Mouse (Mus musculus): Measurements from ENCODE around the gene Tcp10a.
"Not testable (repeated sequence)": the region's sequence is repeated elsewhere in the genome, so short reads cannot be mapped to it uniquely, and the experiment has no call there.

The Tcp10a gene

DNA sequence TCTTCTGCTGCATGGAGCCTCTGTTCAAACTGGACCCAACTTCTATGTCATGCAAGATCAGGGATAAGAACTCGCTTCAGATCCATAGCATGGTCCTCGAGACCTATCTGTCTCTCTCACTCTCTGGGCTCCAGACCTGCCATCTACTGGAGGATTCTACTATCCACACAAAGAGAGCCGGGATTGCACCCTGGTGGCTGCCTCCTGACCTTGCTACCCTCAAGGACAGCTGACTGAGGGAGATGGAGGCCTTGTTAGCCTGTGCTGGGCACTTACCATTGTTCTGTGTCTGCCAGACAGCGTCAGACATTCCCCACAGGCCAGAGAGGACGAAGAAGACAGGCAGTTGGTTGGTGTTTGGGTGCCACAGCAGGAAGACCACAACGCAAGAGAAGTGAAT, 45.0 kb downstream of the Tcp10a start:
- DNase-seq, result not testable (repeated sequence)

DNA sequence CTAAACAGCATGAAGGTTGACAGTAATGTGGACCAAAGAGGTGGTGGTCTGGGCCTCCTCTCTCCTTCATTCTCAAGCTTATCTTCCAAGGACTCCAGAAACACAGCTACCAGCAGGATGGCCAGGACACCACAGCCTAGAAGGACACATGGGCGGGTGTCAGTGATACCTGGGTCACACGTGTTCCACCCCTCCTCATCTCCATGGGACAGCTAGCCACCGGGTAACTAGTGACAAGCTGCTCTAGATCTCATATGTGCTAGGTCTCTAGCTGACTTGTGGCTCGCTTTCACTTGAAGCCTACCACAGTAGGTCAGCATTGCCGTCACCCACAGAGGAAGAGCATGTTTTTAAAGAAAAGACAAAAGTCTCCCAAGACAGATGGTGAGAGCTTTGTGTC, 47.4 kb downstream of the Tcp10a start, which contains the start of gene Gm49630:
Gene Gm49630 (minus strand): TSS at position 101 of the 400 bp plus-strand sequence.
- DNase-seq, result not testable (repeated sequence)

DNA sequence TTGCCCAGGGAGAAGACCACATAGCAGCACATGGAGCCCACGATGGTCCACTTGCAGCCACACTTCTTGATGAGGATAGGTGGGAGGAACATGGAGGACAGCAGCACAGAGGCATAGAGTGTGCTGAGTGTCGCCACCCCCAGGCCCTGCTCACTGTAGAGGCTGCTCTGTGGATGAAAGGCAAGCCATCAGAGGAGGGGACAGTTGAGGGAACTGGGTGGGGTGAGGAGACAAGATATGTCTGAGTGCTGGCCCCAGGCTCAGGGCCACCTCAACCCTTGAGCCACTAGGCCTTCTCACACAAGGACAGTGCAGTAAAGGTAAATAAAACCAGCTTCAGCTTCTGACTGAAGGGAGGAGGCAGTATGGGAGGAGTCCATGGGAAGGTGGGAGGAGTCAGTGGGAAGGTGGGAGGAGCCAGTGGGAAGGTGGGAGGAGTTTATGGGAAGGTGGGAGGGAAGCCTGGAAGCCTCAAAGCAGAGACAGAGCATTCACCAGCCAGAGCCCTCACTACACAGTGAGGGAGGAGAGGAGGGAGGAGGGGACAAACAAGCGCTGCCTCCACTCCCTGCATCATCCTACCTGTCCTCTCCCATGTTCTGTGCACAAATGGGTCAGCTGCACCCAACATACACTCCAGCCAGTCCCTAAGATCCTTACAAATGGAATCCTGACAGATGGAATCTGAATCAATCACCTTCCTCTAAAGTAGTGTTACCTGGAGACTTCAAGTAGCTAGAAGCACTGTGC, 52.7 kb downstream of the Tcp10a start:
- not testable (repeated sequence) for DNase-seq

DNA sequence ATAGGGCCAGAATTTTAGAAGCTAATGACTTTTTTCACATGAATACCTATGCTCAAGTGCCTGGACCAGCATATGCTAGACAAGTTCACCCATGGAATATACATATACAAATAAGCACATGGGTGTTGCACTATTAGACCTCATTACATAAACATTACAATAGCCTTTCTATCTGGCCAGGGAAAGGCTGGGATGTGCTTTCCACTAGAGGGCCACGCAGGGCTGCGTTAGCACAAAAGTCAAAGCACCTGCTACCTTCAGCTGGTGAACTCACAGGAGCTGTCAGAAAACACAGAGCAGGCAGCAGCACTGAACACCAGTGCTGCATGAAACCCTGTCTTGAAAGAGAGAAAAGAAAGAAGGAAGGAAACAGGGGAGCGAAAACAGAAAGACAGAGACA, 53.5 kb downstream of the Tcp10a start:
- not testable (repeated sequence) for DNase-seq

DNA sequence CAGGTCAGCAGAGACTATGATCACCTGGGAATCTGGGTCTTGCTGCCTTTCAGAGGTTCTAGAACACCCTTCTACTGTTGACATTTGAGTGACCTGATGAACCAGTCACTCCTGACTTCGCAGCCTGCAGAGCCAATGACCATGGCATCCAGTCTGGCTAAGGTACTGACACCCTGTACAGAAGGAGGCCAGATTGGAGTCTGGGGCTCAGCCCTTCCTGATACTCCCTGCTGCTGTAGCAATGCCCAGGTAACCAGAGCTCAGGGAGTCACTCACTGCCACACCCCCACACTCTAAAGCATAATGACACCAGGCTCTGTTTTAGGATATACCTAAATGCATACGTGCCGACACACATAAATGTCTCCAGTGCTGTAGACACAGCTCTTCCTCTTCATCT, 58.3 kb downstream of the Tcp10a start:
- not testable (repeated sequence) for DNase-seq

DNA sequence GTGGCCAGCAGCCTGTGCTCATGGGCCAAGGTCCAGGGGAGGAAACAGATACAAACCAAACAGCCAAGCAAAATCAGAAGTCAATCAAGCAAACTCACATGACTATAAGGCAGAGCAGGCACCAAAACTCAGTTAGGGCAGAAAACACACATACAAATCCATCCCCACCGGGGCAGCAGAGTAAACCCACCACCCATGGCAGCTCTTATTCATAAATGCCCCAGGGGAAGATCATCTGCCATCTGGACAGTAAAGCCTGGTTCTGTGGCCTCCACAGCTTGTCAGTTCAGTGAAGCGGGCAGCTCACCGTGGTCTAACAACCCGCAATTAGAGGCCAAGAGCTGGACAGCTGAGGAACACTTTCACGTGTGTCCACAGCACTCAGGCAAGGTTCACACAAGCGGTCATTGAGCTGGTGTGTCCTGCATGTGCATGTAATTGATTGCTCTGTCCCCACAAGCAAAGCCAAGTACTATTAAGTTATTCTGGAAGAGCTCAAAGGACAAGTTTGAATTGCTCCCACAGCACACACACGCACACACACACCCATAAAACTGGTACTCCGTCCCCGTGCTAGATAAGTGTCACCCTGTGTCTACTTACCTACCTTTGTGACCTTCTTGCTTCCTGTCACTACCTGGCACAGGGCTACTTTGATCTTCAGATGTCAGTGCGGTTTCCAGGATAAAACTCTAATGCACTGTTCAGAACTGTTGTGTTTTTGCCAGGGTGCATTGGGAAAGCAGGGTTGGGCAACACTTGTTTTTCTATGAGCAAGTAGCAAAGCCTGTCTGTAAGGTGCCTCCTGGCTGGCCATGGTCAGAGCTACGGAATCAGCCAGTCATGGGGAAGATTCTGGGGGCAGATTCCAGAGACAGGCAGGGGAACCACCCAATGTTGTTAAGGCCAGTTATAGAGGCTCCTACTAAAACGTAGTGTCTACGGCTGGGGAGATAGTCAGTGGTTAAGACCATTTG, 59.0 kb downstream of the Tcp10a start:
- not testable (repeated sequence) for DNase-seq

DNA sequence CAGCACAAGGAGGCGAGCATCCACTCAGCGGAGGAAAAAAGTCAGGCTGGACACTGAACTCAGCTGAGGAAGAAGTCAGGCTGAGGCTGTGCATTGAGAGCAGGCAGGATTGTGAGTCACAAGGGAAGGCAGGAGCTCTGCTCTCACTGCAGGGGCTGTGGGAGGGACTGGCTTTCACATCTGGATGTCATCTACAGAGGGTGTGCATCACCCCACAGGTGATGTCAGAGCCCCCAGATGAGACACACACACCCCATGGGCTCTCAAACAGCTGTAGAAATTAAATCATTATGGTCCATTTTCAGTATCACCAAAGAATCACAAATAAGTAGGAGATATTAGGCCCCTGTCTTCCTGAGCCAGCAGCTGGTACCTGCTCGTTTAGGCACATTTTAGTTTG, 60.9 kb downstream of the Tcp10a start, which contains the start of gene Unc93a2:
Gene Unc93a2 (minus strand): TSS at position 101 of the 400 bp plus-strand sequence.
- DNase-seq, result not testable (repeated sequence)

DNA sequence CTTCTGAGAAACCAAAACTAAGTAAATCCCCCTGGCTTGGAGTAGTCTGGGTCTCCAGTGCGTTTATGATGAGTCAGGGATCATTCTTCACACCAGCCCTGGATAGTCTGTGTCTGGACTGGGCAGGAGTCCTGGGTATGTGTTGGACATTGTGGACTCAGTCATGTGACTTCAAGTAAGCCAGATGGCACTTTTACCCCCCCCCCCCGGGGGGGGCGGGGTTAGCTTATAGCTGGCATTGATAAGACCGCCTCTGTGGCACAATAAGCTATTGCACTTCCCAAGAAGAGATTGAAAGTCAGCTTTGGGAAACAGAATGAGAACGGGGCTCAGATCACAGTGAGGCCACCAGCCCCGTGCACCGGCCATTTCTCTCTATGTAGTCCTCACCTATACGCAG, 61.6 kb downstream of the Tcp10a start:
- DNase-seq, result not testable (repeated sequence)

DNA sequence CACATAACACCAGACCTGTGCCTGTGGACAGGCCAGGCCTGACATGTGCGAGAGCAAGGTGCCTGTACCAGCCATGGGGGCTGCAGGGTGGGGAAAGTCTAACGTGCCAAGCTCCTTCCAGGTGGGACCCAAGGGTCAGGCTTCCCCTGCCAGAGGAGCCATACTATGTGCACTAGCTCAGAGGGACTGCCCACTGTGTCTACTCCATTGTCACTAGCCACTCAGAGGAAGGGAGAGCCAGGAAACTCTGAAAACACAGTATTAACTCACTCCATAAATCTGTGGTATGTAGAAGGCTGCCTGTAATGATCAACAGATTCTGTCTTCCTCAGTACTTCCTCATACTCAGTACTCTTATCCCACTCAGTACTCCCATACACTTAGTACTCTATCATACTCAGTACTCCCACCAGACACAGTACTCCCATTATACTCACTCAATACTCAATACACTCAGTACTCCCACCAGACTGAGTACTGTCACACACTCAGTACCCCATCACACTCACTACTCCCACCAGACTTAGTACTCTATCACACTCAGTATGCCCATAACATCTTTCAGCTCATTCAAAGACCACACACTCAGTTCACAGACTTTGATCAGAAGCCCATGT, 64.0 kb downstream of the Tcp10a start:
- DNase-seq, result not testable (repeated sequence)

DNA sequence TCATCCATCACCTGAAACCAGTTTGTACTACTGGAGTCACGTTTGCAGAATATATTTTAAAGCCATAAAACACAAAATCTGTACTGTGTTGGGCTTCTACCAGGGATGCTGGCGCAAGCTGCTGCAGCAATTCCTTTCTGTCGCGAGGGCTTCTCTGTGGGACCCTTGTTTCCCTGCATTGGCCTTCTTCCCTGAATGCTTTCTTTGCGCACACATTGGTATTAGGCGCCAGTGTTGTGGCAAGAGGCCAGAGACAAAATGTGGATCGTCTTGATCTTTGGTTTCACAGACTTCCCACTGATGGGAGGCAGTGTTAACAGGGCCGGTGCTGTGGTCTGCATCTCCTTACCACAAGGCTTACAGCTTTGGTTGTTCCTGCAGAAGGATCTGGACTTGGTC, 64.5 kb downstream of the Tcp10a start:
- not testable (repeated sequence) for DNase-seq

DNA sequence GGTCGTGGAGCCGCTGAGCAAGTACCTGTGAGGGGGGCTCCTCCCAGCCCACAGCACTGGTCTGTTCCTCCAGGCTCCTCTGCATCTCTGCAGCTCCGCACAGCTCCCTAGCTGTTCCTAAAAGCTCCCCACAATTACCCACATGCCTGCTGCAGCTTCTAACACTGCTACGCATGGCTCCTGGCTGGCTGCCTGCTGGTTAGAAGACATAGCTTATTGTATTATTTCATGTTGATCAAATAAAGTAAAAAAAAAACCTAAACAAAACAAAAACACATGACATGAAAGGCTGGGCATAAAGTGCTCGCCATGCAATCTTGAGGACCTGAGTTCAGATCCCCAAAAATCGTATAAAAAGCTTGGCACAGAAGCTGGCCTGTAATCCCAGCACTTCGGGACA, 65.5 kb downstream of the Tcp10a start:
- DNase-seq, result not testable (repeated sequence)

DNA sequence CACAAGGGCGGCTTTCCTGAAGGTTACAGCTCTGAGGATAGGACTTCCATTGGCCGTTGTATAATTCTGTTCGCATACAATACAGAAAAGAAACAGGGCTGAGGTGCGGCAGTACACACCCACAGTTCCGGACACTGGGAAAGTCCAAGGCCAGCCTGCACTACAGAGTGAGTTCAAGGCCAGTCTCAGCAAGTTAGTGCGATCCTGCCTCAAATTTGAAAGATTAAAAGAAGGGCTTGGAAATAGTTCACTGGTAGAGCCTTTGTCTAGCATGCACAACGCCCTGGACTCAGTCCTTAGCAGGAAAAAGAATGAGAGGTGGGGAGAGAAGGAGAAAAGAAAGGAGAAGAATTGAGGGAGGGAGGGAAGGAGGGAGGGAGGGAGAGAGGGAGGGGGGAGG, 70.7 kb downstream of the Tcp10a start:
- not testable (repeated sequence) for DNase-seq

Measured in lung, adult 18-20 months (tissue).